Mouse (Mus musculus): ENCODE data around the gene Ddi2.
A peak's percentile ranks its signal among the peaks of the same experiment; 100 is the strongest.
"Not testable (repeated sequence)": the region's sequence is repeated elsewhere in the genome, so short reads cannot be mapped to it uniquely, and the experiment has no call there.

Gene Ddi2

GRCm38 (mm10) chr4:141722731-141723672 lies at the start of gene Ddi2:
TSS of gene Ddi2 (minus strand) at chr4:141723419.
- DNase-seq, result peak; percentile 90

GRCm38 (mm10) chr4:141773019-141773418 lies 49.8 kb upstream of the Ddi2 start:
- not testable (repeated sequence) for DNase-seq

DNA sequence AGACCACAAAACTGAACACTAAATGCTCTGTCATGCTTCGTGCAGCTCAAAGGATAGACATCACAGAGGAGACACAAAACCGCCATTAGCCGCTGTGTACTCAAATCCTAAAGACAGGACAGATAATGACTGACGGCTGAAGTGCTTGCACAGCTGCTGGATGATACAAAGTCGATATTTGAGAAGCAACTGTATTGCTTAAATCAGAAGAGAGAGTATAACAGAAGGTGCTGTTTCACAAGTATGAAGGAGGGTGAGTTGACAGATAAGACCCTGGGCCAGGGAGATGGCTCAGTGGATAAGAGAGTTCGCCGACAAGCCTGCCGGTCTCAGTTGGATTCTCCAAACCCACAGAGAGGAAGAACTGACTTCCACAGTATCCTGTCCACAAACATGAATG lies 48.6 kb upstream of the Ddi2 start:
- DNase-seq, result no peak

DNA sequence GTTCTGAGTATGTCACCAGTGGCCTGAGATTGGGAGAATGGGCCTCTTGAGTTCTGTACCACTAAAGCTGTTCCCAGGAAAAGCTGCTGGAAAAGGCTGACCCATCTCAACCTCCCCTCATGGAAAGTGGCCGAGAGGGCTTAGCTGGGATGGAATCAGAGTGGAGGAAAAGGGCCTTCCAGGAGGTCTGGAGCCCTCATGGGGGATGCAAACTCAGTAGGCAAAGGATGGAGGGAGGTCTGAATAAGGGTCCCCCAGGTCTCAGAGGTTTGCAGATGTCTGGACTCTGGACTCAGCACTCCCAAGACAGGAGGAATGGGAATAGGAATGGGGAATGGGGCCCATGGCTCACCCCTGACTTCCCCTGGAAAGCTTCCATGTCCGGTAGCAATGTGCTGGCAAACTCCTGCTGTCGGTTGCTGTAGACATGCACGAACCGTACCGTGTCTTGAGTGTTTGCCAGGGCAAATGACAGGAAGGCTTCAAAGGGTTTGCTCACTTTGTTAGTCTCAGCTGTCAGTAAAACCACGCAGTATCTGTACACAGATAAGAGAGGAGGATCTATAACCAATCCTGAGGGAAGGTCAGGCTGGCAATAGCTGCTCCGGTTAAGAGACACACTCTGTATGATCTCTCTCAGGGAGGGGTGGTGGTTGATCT lies 46.4 kb upstream of the Ddi2 start:
- DNase-seq, result no peak

DNA sequence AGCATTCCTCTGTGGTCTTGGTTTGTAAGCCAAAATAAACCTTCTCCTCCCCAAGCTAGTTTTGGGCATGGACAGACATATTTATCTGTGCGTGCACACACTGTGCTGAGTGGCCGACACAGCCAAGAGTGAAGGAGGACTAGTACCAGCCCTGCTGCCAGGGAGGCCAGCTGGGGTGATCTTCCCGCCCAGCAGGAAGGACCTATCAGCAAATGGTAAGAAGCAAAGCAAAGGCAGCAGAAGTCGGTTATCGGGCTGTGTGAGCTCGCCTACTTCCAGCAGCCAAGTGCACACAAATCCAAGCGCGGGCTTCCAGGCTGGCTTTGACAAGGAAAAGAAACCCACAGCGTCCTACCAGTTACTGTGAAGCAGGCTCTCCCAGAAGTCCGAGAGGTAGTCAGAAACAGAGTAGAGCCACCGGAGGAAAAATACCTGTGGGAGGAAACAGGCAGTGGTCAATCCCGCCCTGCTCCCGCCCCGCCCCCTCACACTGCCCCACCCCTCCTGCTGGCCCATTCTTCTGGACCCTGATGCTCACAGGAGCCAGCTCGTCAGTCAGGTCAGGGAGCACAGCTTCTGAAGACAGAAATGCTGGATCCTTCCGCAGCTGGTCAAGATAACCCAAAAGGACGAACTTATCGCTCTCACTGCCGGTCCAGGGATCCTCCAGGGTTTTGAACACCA lies 44.3 kb upstream of the Ddi2 start:
- no peak for DNase-seq

DNA sequence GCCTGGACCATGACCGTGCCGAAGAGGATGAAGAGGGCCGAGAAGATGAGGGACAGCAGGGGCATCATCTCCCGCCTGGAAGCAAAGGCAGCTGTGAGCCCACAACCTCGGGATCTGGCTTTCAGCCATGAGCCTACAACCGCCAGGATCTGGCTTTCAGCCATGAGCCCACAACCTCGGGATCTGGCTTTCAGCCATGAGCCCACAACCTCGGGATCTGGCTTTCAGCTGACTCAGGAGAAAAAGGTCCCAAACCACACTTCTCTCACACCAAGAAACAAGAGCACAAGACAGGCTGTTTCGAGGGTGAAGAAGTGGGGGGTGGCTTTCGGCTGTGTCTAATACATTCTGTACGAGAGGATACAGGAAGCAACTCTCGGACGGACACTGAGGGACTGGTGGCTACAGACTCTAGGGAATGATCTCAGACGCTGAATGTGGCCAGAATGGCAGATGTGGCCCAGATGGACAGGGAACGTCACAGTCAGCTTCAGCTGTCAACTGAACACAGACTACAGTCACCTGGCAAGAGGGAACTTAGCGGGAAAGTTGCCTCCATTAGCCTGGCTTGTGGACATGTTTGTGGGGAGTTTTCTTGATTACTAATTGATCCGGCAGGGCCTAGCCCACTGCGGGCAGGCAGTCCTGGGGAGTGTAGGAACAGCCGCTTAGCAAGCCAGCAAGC lies 43.6 kb upstream of the Ddi2 start:
- peak; percentile 26 for DNase-seq

- no peak for DNase-seq
Measured at GRCm38 (mm10) chr4:141766316-141766667, 43.1 kb upstream of the Ddi2 start.

- no peak for DNase-seq
Measured at GRCm38 (mm10) chr4:141765008-141765407, 41.8 kb upstream of the Ddi2 start.

DNA sequence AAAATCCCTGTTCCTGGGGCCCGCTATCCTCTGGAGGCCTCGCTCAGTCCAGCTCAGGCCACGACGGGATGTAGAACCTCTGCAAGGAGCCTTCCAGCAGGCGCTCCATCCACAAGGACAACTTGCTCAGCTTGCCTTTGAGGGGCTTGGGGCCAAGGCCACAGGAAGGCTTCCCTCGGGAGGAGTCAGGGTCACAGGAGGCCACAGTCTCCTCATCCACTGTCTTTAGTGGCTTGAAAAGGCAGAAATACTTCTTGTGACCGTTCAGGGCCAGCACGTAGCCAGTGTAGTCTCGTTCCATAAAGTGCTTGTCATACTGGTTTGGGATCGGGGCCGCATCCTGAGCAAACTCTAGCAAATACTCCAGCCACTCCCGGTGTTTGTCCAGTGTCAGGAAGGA lies 40.3 kb upstream of the Ddi2 start:
- no peak for DNase-seq

GRCm38 (mm10) chr4:141762102-141762598 lies 38.9 kb upstream of the Ddi2 start:
- DNase-seq, result no peak

DNA sequence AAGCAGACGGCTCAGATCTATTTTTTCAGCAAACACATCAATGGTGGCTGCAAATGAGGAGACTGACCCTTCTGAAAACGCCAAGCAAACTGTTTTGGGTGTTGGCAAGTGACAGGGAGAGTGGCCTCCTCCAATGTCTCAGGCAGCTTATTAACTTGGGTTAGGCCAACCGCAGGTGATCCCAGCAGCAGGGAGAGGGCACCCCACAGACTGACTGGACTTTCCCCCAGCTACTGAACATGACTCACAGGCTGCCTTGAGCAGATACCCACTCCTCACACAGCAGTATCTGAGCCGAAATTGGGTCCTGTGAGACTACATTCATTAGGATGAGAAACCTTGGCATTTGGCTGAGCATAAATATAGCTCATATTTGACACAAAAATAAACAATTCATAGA lies 37.7 kb upstream of the Ddi2 start:
- no peak for DNase-seq

DNA sequence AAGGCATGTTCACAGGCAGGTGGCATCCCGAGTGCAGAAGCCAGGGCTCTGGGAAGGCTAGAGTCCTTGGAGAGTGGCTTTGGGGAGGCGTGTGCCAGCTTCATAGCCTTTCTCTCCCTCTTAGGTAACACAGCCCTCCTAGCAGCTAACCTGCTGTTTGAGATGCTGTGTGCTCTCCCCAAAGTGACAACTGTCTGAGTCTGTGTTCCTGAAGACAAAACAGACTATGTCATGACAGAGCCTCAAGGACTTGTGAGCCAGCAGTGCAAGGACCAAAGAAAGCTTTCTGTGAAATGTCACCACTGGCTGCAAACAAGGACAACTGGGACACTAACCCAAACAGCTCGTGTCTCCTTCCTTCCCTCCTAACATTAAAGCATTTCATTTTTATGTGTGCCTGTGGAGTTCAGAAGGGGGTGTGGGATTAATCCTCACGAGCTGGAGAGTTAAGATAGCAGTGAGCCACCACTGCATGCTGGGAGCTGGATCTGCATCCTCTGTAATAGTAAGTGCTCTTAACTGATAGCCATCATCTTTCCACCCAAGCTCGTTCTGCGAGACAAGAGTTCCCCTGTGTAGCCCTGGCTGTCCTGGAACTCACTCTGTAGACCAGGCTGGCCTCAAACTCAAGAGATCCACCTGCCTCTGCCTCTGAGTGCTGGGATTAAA lies 35.8 kb upstream of the Ddi2 start:
- no peak for DNase-seq

- DNase-seq, result no peak
Measured at GRCm38 (mm10) chr4:141757124-141757523, 33.9 kb upstream of the Ddi2 start.

- no peak for DNase-seq
Measured at GRCm38 (mm10) chr4:141755375-141755930, 32.2 kb upstream of the Ddi2 start.

DNA sequence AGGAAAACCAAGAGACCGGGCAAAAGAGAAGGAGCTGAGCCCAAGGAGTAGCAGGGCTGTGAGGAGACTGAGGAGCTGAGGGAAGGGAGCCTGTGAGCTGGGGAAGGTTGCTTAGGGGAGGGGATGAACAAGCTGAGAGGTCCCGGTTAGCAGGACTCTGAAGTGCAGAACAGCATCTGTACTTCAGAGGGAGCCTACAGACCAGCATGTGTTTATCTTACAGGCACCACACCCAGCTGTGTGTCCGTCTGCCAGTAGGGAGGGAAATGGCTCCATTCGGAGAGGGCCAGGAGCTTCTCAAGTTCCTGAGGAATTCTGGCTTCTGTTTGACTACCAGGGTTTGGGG lies 28.8 kb upstream of the Ddi2 start:
- no peak for DNase-seq

GRCm38 (mm10) chr4:141751419-141752075 lies 28.3 kb upstream of the Ddi2 start:
- DNase-seq, result no peak

GRCm38 (mm10) chr4:141750826-141751225 lies 27.6 kb upstream of the Ddi2 start:
- DNase-seq, result no peak

GRCm38 (mm10) chr4:141749557-141749956 lies 26.3 kb upstream of the Ddi2 start:
- no peak for DNase-seq

DNA sequence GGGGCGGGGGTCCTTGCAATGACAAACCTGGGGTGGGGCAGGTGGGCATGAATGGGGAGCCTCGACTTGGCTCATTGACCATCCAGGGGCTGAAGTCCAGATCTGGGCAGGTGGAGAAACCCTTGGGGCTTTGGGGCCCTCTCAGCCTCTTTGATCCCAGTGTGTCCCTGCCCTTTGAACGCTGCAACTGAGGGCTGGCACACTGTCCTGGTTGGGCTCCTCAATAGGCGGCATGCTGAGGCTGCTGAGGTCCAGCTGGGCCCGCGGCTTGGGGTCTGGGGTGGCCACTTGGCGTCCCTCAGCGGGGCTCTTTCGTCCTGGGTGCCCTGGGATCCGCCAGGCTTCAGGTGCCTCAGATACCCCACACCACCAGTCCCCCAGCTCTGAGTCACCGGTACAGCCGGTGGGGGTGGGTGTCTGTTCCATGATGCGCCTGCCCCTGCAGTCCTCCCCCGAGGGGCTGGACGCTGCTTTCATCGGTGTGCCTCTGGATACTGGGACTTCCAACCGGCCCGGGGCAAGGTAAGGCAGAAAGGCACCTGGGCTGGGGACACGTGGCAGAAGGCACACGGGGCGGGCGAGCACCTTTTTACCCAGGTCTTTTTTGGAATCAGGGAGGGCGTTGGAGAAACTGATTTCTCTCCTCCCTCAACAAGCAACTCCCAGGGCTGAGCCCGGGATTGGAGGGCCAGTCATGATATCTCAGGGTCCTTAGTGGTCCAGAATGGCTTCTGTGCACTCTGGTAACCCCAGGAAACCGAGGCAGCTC lies 23.5 kb upstream of the Ddi2 start, which contains the start of gene Agmat:
Gene Agmat (plus strand): TSS at position 95 of the 769 bp plus-strand sequence.
- no peak for DNase-seq

- DNase-seq, result no peak
Measured at GRCm38 (mm10) chr4:141742381-141742780, 19.2 kb upstream of the Ddi2 start.

GRCm38 (mm10) chr4:141741856-141742255 lies 18.6 kb upstream of the Ddi2 start:
- DNase-seq, result no peak
